Mouse (Mus musculus): ENCODE results near the gene Sfmbt1. TPM values are rescaled to one million over a fixed set of nuclear protein-coding genes. Genes with fewer than 3 reads are reported as not detected.

Gene Sfmbt1
- polyA plus RNA-seq, 1 experiment from 2014 or later: 14.9 TPM

DNA sequence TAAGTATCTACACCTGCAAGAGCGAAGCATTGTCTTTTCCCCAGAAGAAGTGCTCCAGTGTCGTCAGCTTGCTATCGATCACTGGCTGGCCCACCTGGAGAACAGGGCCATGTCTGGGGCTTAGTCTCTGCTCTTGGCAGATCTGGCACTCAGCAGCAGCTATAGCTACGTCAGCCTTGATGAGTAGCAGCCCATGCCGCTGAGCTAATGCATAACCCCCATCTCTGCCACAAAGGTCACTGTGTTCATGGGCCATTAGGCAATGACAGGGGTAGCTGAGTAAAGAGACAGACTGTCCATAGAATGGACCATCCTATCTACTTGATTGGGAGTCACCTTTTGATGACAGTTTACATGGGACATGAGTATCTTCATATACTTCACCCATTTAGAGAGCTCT, 135.9 kb downstream of the Sfmbt1 start:
- no peak overlapping the region for H3K27ac ChIP-seq (replicated peaks; ENCODE audit: low read depth, low read length)
- H3K36me3 ChIP-seq (ENCODE audit: control insufficient read depth, insufficient read depth, low read length): peaks cover 5% of the 10 kb centered on the region; the same call in 1 of the 2 replicates
- ATAC-seq (ENCODE audit: low read depth) (no peak), DNase-seq (ENCODE audit: low spot score) (no peak)
- WGBS: 95% methylated on average over 5 of the region's 5 CpGs
- no peaks in the 10 kb centered on the region for H3K4me1 ChIP-seq (ENCODE audit: control insufficient read depth, insufficient read depth, low read length)
- no peaks in the 10 kb centered on the region for H3K27me3 ChIP-seq (replicated peaks; ENCODE audit: control insufficient read depth, insufficient read depth, low read length)
- H3K4me2 ChIP-seq (ENCODE audit: low read depth, low read length): no peak overlapping the region
- H3K9me3 ChIP-seq (ENCODE audit: control insufficient read depth, low read length): no peaks in the 10 kb centered on the region
- no peak overlapping the region for H3K4me3 ChIP-seq (ENCODE audit: low read depth, low read length)
- no peak overlapping the region for H3K9ac ChIP-seq (ENCODE audit: low read depth, low read length)

- WGBS: 92% methylated on average over 5 of the region's 5 CpGs
Measured at GRCm38 (mm10) chr14:30852325-30852724, 137.7 kb downstream of the Sfmbt1 start.

DNA sequence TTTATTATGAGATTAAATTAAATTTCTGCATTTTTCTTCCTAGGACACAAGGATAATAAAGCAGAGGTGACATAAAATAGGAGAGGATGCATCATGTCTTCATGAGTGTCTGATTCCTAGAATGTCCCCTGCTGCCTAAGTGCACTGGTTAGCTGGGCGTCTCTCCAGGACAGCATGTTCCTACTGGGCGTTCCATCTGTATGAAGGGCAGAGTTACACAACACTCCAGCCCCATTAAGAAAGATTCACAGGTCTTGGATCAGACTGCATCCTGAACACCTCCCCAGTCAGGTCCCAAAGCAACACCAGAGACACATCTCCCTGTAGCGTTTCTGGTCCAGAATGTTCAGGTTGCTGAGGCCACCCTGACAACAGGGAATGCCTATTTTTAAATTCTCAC, 140.7 kb downstream of the Sfmbt1 start:
- Histone ChIP-seq H3K4me1 (ENCODE audit: control insufficient read depth, insufficient read depth, low read length) (no peaks in the 10 kb centered on the region), H3K9ac (ENCODE audit: low read depth, low read length) (no peak overlapping the region)

More at GRCm38 (mm10) chr14:30852325-30852724, 137.7 kb downstream of the Sfmbt1 start:
- Histone ChIP-seq H3K36me3 (ENCODE audit: control insufficient read depth, insufficient read depth, low read length) (peaks cover 5% of the 10 kb centered on the region; the same call in 1 of the 2 replicates), H3K27ac (replicated peaks; ENCODE audit: low read depth, low read length) (no peak overlapping the region), H3K4me1 (ENCODE audit: control insufficient read depth, insufficient read depth, low read length) (no peaks in the 10 kb centered on the region), H3K9ac (ENCODE audit: low read depth, low read length) (no peak overlapping the region), H3K4me3 (ENCODE audit: low read depth, low read length) (no peak overlapping the region), H3K4me2 (ENCODE audit: low read depth, low read length) (no peak overlapping the region), H3K27me3 (replicated peaks; ENCODE audit: control insufficient read depth, insufficient read depth, low read length) (no peaks in the 10 kb centered on the region), H3K9me3 (ENCODE audit: control insufficient read depth, low read length) (no peaks in the 10 kb centered on the region)
- no peak for ATAC-seq (ENCODE audit: low read depth)
- no peak for DNase-seq (ENCODE audit: low spot score)

GRCm38 (mm10) chr14:30856885-30857507, 142.3 kb downstream of the Sfmbt1 start:
- H3K9me3 ChIP-seq (ENCODE audit: control insufficient read depth, low read length): peaks cover 5% of the 10 kb centered on the region; the same call in 1 of the 2 replicates
- peaks cover 5% of the 10 kb centered on the region; the same call in 1 of the 2 replicates for H3K36me3 ChIP-seq (ENCODE audit: control insufficient read depth, insufficient read depth, low read length)
- no peak overlapping the region for H3K9ac ChIP-seq (ENCODE audit: low read depth, low read length)
- DNase-seq (ENCODE audit: low spot score) (no peak), ATAC-seq (ENCODE audit: low read depth) (no peak)
- H3K27me3 ChIP-seq (replicated peaks; ENCODE audit: control insufficient read depth, insufficient read depth, low read length): no peaks in the 10 kb centered on the region
- WGBS: 84% methylated on average over 10 of the region's 10 CpGs
- H3K4me1 ChIP-seq (ENCODE audit: control insufficient read depth, insufficient read depth, low read length): no peaks in the 10 kb centered on the region
- H3K4me3 ChIP-seq (ENCODE audit: low read depth, low read length): no peak overlapping the region
- H3K4me2 ChIP-seq (ENCODE audit: low read depth, low read length): no peak overlapping the region
- no peak overlapping the region for H3K27ac ChIP-seq (replicated peaks; ENCODE audit: low read depth, low read length)

More for the DNA sequence above, 140.7 kb downstream of the Sfmbt1 start:
- no peak for ATAC-seq (ENCODE audit: low read depth)
- no peaks in the 10 kb centered on the region for H3K27me3 ChIP-seq (replicated peaks; ENCODE audit: control insufficient read depth, insufficient read depth, low read length)
- H3K4me3 ChIP-seq (ENCODE audit: low read depth, low read length): no peak overlapping the region
- peaks cover 5% of the 10 kb centered on the region; the same call in 1 of the 2 replicates for H3K36me3 ChIP-seq (ENCODE audit: control insufficient read depth, insufficient read depth, low read length)
- H3K4me2 ChIP-seq (ENCODE audit: low read depth, low read length): no peak overlapping the region
- H3K9me3 ChIP-seq (ENCODE audit: control insufficient read depth, low read length): peaks cover 5% of the 10 kb centered on the region; the same call in 1 of the 2 replicates
- H3K27ac ChIP-seq (replicated peaks; ENCODE audit: low read depth, low read length): no peak overlapping the region
- WGBS: 90% methylated on average over 3 of the region's 3 CpGs
- no peak for DNase-seq (ENCODE audit: low spot score)

- no peaks in the 10 kb centered on the region for H3K27me3 ChIP-seq (replicated peaks; ENCODE audit: control insufficient read depth, insufficient read depth, low read length)
- H3K4me1 ChIP-seq (ENCODE audit: control insufficient read depth, insufficient read depth, low read length): no peaks in the 10 kb centered on the region
- no peak overlapping the region for H3K9ac ChIP-seq (ENCODE audit: low read depth, low read length)
- ATAC-seq (ENCODE audit: low read depth) (no peak), DNase-seq (ENCODE audit: low spot score) (no peak)
- 71% methylated on average over 4 of the region's 4 CpGs for WGBS
- peaks cover 5% of the 10 kb centered on the region; the same call in 1 of the 2 replicates for H3K36me3 ChIP-seq (ENCODE audit: control insufficient read depth, insufficient read depth, low read length)
- H3K27ac ChIP-seq (replicated peaks; ENCODE audit: low read depth, low read length): no peak overlapping the region
- peaks cover 5% of the 10 kb centered on the region; the same call in 1 of the 2 replicates for H3K9me3 ChIP-seq (ENCODE audit: control insufficient read depth, low read length)
- H3K4me2 ChIP-seq (ENCODE audit: low read depth, low read length): no peak overlapping the region
- no peak overlapping the region for H3K4me3 ChIP-seq (ENCODE audit: low read depth, low read length)
Measured at GRCm38 (mm10) chr14:30857990-30858389, 143.3 kb downstream of the Sfmbt1 start.

DNA sequence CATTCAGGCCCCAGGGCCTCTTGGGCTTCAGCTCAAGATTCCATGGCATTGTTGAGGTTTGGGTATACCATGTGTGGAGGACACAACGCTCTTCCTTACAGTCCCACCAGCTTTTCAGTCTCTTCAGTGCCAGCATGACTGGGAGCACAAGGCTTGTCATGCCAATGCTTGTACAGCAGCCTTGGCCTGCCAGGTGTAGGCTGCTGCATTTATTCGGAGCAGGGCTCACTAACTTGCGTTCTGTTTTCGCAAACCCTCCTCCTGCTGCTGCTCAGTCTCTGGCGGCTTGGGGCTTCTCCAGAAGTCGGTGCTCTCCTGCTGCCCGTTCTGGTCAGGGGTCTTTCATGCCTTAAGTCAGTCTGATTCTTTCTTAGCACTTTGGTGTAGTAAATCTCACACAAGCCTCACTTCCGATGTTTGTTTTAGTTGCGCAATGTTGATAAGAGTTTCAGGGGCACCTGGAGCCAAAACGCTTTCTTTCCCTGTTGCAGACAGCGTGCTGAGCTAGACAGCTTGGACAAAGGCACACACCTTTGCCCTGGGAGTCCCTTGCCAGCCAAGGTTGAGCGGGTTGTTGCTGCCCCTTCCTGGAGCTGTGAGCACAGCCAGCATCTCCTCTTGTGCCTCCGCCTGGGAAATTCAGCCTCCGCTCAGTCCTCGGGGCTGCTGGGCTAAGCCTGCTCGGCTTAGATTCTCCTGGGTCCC, 146.9 kb downstream of the Sfmbt1 start:
- Histone ChIP-seq H3K36me3 (ENCODE audit: control insufficient read depth, insufficient read depth, low read length) (peaks cover 16% of the 10 kb centered on the region), H3K27ac (replicated peaks; ENCODE audit: low read depth, low read length) (no peak overlapping the region), H3K9ac (ENCODE audit: low read depth, low read length) (no peak overlapping the region), H3K4me2 (ENCODE audit: low read depth, low read length) (no peak overlapping the region), H3K4me3 (ENCODE audit: low read depth, low read length) (no peak overlapping the region), H3K9me3 (ENCODE audit: control insufficient read depth, low read length) (peaks cover 5% of the 10 kb centered on the region; the same call in 1 of the 2 replicates), H3K27me3 (replicated peaks; ENCODE audit: control insufficient read depth, insufficient read depth, low read length) (no peaks in the 10 kb centered on the region), H3K4me1 (ENCODE audit: control insufficient read depth, insufficient read depth, low read length) (no peaks in the 10 kb centered on the region)
- ATAC-seq (ENCODE audit: low read depth) (no peak), DNase-seq (ENCODE audit: low spot score) (no peak)
- WGBS: 71% methylated on average over 16 of the region's 16 CpGs

- Histone ChIP-seq H3K36me3 (ENCODE audit: control insufficient read depth, insufficient read depth, low read length) (peaks cover 19% of the 10 kb centered on the region), H3K27me3 (replicated peaks; ENCODE audit: control insufficient read depth, insufficient read depth, low read length) (no peaks in the 10 kb centered on the region), H3K4me1 (ENCODE audit: control insufficient read depth, insufficient read depth, low read length) (no peaks in the 10 kb centered on the region), H3K9me3 (ENCODE audit: control insufficient read depth, low read length) (peaks cover 5% of the 10 kb centered on the region; the same call in 1 of the 2 replicates), H3K27ac (replicated peaks; ENCODE audit: low read depth, low read length) (no peak overlapping the region), H3K4me3 (ENCODE audit: low read depth, low read length) (no peak overlapping the region), H3K4me2 (ENCODE audit: low read depth, low read length) (no peak overlapping the region), H3K9ac (ENCODE audit: low read depth, low read length) (no peak overlapping the region)
- DNase-seq (ENCODE audit: low spot score) (no peak), ATAC-seq (ENCODE audit: low read depth) (no peak)
- WGBS: 88% methylated on average over 9 of the region's 9 CpGs
Measured at GRCm38 (mm10) chr14:30862368-30862767, 147.7 kb downstream of the Sfmbt1 start.

DNA sequence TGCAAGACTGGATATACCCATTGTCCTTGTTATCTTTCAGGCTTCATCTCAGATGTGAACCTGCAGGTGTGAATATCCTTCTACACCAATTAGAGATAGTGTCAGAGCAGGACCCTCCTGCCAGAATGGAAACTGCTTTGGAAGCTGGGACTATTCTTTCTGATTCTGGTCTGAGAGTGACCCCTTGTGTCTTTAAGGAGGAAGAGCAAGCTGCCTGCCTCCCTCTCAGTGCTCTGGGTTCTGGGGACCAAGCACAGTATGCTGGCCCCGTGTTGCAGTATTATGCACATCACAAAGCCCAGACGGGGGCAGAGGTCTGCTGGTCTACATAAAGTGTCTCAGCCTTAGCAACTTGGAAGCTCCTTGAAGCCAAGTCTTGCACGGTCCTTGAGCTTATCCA, 150.7 kb downstream of the Sfmbt1 start:
- Histone ChIP-seq H3K27ac (replicated peaks; ENCODE audit: low read depth, low read length) (no peak overlapping the region), H3K27me3 (replicated peaks; ENCODE audit: control insufficient read depth, insufficient read depth, low read length) (no peaks in the 10 kb centered on the region), H3K9me3 (ENCODE audit: control insufficient read depth, low read length) (no peaks in the 10 kb centered on the region), H3K4me3 (ENCODE audit: low read depth, low read length) (no peak overlapping the region), H3K9ac (ENCODE audit: low read depth, low read length) (no peak overlapping the region), H3K4me2 (ENCODE audit: low read depth, low read length) (no peak overlapping the region), H3K4me1 (ENCODE audit: control insufficient read depth, insufficient read depth, low read length) (peaks cover 7% of the 10 kb centered on the region; the same call in 1 of the 2 replicates), H3K36me3 (ENCODE audit: control insufficient read depth, insufficient read depth, low read length) (peaks cover 19% of the 10 kb centered on the region)
- peak; percentile 31; the same call in 1 of the 2 replicates for ATAC-seq (ENCODE audit: low read depth)
- peak; percentile 22 for DNase-seq (ENCODE audit: low spot score)
- 66% methylated on average over 3 of the region's 3 CpGs for WGBS

All from embryonic facial prominence, embryonic 14.5 days (tissue).